Comparison of ENCODE assay signal across 1 mouse cellular context in the genomic region with DNA sequence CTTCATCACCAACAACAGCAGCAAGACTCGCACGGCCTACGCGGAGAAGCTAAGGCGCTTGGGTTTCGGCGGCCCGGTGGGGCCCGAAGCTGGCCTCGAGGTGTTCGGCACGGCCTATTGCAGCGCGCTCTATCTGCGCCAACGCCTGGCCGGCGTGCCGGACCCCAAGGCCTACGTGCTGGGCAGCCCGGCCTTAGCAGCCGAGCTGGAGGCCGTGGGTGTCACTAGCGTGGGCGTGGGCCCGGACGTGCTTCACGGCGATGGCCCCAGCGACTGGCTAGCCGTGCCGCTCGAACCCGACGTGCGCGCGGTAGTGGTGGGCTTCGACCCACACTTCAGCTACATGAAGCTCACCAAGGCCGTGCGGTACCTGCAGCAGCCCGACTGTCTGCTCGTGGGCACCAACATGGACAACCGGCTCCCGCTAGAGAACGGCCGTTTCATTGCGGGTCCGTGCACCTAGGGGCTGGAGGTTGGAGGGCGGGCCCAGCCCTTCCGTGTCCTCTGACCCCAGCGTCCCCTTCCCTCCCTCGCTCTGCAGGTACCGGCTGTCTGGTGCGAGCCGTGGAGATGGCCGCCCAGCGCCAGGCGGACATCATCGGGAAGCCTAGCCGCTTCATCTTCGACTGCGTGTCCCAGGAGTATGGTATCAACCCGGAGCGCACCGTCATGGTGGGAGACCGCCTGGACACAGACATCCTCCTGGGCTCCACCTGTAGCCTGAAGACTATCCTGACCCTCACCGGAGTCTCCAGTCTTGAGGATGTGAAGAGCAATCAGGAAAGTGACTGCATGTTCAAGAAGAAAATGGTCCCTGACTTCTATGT.
TF ChIP-seq lines count a peak whose summit lies in the region.

No protein-coding gene starts in this region.

TF ChIP-seq in MEL, 35 proteins besides CTCF, POLR2A, EP300 and RAD21:
- TF ChIP-seq MAZ (IDR thresholded peaks at IDR 0.05; ENCODE audit: low read depth, low read length) (no peak), MXI1 (IDR thresholded peaks at IDR 0.05; ENCODE audit: low read depth, low read length) (0 out of 2 replicates have a peak, but pooled peaks have one; percentile 33), SIN3A (IDR thresholded peaks at IDR 0.05; ENCODE audit: low read length) (peak; percentile 27; the same call in 1 of the 2 replicates)
